Mouse (Mus musculus): ENCODE measurements at regions not wholly inside any gene's neighbourhood (a gene's known extent, or its start where the extent isn't known, plus 50 kb on each side); places are given as distances from the start of the nearest gene placed in this dataset.

GRCm38 (mm10) chr2:160507816-160508564, 137.7 kb upstream of the Top1 start:
- TF ChIP-seq POLR2A (IDR thresholded peaks at IDR 0.05; ENCODE audit: extremely low read depth, insufficient read depth, low read length) (no peak), CTCF (IDR thresholded peaks at IDR 0.05; ENCODE audit: low read depth, low read length) (no peak)
